Mouse (Mus musculus) liver, embryonic 18 days (tissue): ENCODE results near the gene Btbd35f3. TPM values are rescaled to one million over a fixed set of nuclear protein-coding genes. Genes with fewer than 3 reads are reported as not detected.

Experiments used
- polyA plus RNA-seq: library from polyadenylated mRNA; depleted of rRNA; stranded (reverse); fragments of >200 nt; gene quantifications from 2 replicates; pipeline ENCODE4 v1.2.3, GENCODE M21; 2012; rRNA removed

The Btbd35f3 gene
- polyA plus RNA-seq = not detected in 2 replicates

DNA sequence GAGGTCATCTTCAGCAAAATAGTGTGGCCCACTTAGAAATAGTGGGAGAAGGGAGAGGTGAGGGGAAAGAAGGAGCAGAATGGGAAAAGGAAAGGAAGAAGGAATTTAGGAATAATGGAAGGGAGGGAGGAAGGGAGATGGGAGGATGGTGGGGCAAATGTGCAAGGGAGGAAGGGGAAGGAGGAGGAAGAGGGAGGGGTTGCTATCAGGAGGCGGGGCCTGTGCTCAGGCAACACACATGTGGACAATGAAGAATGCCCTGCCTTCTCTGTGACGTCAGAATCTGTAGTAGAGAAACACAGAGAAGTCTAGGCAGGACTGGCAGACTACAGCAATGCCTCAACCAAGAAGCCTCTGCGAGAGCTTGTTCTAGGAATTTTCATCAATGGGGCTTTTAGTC, at the start of gene Btbd35f3:
Btbd35f3 (plus strand) TSS at position 301 of the 400 bp plus-strand sequence.

Other genes starting within 250 kb of the Btbd35f3 start
- gene Btbd35f16, start 80.7 kb upstream of the Btbd35f3 start, polyA plus RNA-seq = not detected in 2 replicates
- not detected in 2 replicates for gene Btbd35f28, start 158.9 kb downstream of the Btbd35f3 start, polyA plus RNA-seq